Mouse (Mus musculus) neural tube, embryonic 12.5 days (tissue): Measurements from ENCODE around the gene Gpr37l1. TPM values are rescaled to one million over a fixed set of nuclear protein-coding genes. Genes with fewer than 3 reads are reported as not detected.
"Not testable (repeated sequence)": the region's sequence is repeated elsewhere in the genome, so short reads cannot be mapped to it uniquely, and the experiment has no call there.

ENCODE experiments used
- ATAC-seq: fragments of 200-750 bp; cut with Nextera tagmentation; 2 replicates; pipeline ENCODE4 v1.8.0; 2017; ENCODE audit warnings: low read depth, mild to moderate bottlenecking, moderate TSS enrichment, moderate library complexity; ENCODE audit not compliant: low FRiP score
- H3K27ac ChIP-seq: fragments of 300-500 bp; sonication (generic); 2 replicates; pipeline ENCODE4 v1.5.1; 2016
- H3K27me3 ChIP-seq: fragments of 300-500 bp; sonication (generic); replicated peaks from 2 replicates; pipeline ENCODE4 v1.6.1; 2016; ENCODE audit warnings: mild to moderate bottlenecking
- H3K36me3 ChIP-seq: fragments of 300-500 bp; sonication (generic); 2 replicates; pipeline ENCODE4 v1.6.1; 2016; ENCODE audit warnings: mild to moderate bottlenecking
- H3K4me1 ChIP-seq: fragments of 300-500 bp; sonication (generic); 2 replicates; pipeline ENCODE4 v1.6.1; 2016
- H3K4me2 ChIP-seq: fragments of 300-500 bp; sonication (generic); replicated peaks from 2 replicates; pipeline ENCODE4 v1.6.1; 2016; ENCODE audit warnings: mild to moderate bottlenecking
- H3K4me3 ChIP-seq: fragments of 300-500 bp; sonication (generic); 2 replicates; pipeline ENCODE4 v1.5.1; 2016
- H3K9ac ChIP-seq: fragments of 300-500 bp; sonication (generic); 2 replicates; pipeline ENCODE4 v1.6.1; 2016; ENCODE audit warnings: mild to moderate bottlenecking
- H3K9me3 ChIP-seq: fragments of 300-500 bp; sonication (generic); 2 replicates; pipeline ENCODE4 v1.6.1; 2016; ENCODE audit warnings: mild to moderate bottlenecking
- WGBS: fragments of 180-500 bp; shearing (Covaris S2); methylation state at CpG from one replicate; pipeline ENCODE4 v1.1.7; 2016; 5-methylcytosine and 5-hydroxymethylcytosine counted together
- polyA plus RNA-seq: library from polyadenylated mRNA; unstranded; fragments of >200 nt; fragmentation: Nextera tagmentation; extraction: Ambion mirVana; gene quantifications from 2 replicates; pipeline ENCODE4 v1.2.1, GENCODE M21; 2016

Gene Gpr37l1
- polyA plus RNA-seq, 1 experiment from 2014 or later: 0.16 TPM

DNA sequence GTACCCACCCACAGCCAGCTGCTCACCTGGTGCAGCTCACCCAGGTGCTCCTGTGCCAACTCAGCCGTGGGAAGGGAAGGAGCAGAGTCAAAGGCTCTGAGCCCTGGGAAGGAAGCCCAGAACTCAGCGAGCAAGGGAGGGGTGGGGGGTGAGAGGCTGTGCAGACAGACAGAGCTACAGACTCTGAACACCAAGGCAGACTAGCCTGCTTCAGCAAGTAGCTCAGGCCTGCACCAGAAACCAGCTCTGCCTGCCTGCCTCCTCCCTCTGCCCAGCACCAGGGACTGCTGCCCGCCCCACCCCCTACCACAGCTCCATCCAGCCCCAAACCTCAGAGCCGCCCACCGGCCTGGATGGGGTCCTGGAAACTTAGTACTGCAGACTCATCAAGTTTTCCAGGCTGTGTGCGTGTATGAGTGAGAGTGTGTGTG is 39.5 kb downstream of the Gpr37l1 start:
- WGBS: 63% methylated on average over 6 of the region's 6 CpGs
- Histone ChIP-seq H3K27me3 (peaks cover 14% of the 10 kb centered on the region), H3K4me1 (0 out of 2 replicates have a peak, but pooled peaks cover 6% of the 10 kb centered on the region), H3K4me2 (no peak overlapping the region), H3K36me3 (no peaks in the 10 kb centered on the region), H3K9ac (no peak overlapping the region), H3K27ac (no peak overlapping the region), H3K9me3 (no peaks in the 10 kb centered on the region), H3K4me3 (no peak overlapping the region)
- no peak for ATAC-seq

DNA sequence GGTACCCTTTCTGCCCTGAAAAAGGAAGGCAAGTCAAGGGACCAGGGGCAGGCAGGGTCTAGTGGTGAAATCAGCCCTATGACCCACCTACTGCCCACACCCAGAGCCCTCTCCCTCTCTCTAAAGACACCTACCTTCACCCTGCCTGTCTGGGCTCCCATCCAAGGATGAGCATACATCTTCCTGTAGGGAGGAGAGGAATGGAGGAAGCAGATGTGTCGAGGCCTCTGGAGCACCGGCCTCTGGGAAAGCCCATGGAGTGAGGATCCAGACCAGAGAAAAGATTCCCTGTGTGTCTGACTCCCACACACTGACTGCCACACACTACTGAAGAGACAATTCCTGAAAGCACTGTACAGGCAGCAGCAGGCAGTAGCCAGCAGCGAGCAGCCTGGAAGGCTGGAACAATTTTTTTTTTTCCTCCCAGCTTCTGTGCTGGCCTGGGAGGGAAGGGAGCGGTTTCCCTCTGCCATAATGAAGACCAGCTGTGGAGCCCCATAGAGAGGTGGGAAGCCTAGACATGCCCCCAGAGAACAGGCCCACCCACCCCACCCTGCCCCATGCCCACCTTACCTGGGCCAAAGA is 40.9 kb downstream of the Gpr37l1 start:
- Histone ChIP-seq H3K4me1 (0 out of 2 replicates have a peak, but pooled peaks cover 6% of the 10 kb centered on the region), H3K4me2 (no peak overlapping the region), H3K4me3 (no peak overlapping the region), H3K9me3 (no peaks in the 10 kb centered on the region), H3K36me3 (no peaks in the 10 kb centered on the region), H3K9ac (no peak overlapping the region), H3K27ac (no peak overlapping the region), H3K27me3 (peaks cover 12% of the 10 kb centered on the region)
- 59% methylated on average over 4 of the region's 4 CpGs for WGBS
- no peak for ATAC-seq

DNA sequence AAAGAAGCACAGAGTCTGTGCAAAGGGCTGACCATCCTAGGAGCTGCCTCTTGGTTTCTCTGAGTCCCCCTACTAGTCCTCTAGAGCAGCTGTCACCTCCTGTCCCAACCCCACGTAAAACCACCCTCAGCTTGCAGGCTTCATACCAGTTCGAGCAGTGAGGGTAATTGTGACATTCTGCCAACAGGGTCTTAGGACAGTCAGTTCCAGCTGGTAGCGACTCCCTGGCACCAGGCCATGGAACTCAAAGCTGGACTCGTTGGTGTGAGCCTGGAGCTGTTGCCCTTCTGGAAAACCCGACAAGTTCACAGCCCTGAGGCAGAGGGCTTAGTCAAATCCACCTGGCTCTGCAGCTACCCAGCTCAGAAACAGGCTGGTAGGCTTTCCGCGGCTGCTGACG is 41.5 kb downstream of the Gpr37l1 start:
- ATAC-seq: no peak
- no peak overlapping the region for H3K4me2 ChIP-seq
- H3K27ac ChIP-seq: no peak overlapping the region
- H3K9me3 ChIP-seq: no peaks in the 10 kb centered on the region
- no peak overlapping the region for H3K4me3 ChIP-seq
- 77% methylated on average over 8 of the region's 8 CpGs for WGBS
- H3K36me3 ChIP-seq: no peaks in the 10 kb centered on the region
- H3K4me1 ChIP-seq: 0 out of 2 replicates have a peak, but pooled peaks cover 4% of the 10 kb centered on the region
- peaks cover 11% of the 10 kb centered on the region for H3K27me3 ChIP-seq
- no peak overlapping the region for H3K9ac ChIP-seq

DNA sequence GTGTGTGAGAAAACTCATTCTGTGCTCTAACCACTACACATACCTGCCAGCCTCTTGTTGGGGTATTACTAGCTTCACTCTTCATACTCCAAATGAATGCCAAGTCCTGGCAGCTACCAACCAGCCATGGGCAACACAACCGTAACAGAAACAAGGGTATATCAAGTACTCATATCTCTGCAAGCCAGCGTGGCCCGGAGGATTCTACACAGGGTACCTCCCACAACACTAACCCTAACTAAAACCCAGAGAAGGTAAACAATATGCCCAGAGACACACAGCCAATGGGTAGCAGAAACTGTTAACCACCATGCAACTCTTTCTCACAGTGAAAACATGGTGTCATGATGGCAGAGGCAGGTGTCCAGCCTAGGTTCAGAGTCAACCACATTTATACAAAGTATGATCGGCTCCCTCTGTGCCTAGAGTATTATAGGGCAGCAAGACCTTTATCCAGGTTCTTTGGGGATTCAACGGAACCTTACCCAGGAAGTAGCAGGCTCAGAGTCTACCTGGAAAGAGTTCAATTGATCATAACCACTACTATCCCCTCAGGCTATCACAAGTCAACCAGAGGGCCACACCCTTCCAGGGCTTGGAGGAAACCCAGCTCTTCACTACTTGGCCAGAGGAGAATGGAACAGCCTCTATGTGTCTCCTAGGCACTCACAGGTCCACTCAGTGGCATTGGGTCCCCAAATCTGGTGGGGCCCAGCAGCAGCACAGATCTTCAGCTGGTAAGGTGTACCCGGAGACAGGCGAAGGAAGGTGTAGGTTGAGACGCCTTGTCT is 42.7 kb downstream of the Gpr37l1 start:
- Histone ChIP-seq H3K27ac (no peak overlapping the region), H3K27me3 (peaks cover 9% of the 10 kb centered on the region), H3K4me3 (no peak overlapping the region), H3K9me3 (no peaks in the 10 kb centered on the region), H3K4me1 (0 out of 2 replicates have a peak, but pooled peaks cover 4% of the 10 kb centered on the region), H3K9ac (no peak overlapping the region), H3K36me3 (no peaks in the 10 kb centered on the region), H3K4me2 (no peak overlapping the region)
- no peak for ATAC-seq
- WGBS: 93% methylated on average over 8 of the region's 8 CpGs

DNA sequence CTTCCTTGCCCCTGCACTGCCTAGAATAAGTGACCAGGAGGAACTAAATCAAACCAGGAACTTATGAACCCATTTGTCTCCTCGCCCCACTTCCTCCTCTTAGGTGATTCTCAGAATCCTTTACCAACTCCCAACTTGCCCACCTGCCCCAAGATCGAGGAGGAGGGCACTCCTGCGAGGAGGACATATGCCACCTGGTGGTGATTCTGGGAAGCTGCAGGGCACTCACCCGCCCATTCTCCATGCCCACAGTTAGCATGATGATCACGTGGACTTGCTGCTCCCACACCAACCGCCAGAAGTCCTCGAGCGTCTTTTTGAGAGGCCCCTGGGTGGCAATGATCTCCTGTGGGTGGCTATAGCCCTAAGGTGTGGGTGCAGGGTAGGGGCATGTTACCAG is 54.8 kb downstream of the Gpr37l1 start:
- ATAC-seq: peak; percentile 46; the same call in 1 of the 2 replicates
- 10% methylated on average over 8 of the region's 8 CpGs for WGBS

DNA sequence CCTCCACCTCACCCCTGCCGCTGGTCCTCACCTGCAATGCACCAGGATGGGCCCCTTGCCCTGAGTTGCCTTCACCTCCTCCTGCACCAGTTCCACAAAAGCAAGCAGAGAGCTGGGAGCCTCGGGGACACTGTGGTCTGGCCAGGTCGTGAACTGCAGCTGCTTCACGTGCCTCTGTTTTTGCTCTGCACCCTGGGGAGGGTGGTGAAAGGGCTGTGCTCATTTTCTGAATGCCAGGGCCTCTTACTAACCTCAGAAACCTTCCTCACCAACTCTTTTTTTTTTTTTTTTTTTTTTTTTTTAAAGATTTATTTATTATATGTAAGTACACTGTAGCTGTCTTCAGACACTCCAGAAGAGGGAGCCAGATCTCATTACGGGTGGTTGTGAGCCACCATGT is 56.2 kb downstream of the Gpr37l1 start:
- not testable (repeated sequence) for H3K4me1 ChIP-seq, H3K4me3 ChIP-seq, H3K36me3 ChIP-seq, H3K9me3 ChIP-seq, H3K27ac ChIP-seq, H3K9ac ChIP-seq, H3K4me2 ChIP-seq, ATAC-seq
- H3K27me3 ChIP-seq: peaks cover 11% of the 10 kb centered on the region
- WGBS: 68% methylated on average over 5 of the region's 5 CpGs

More for the DNA sequence above, 54.8 kb downstream of the Gpr37l1 start:
- Histone ChIP-seq H3K9me3 (no peaks in the 10 kb centered on the region), H3K27ac (no peak overlapping the region), H3K36me3 (no peaks in the 10 kb centered on the region), H3K4me2 (no peak overlapping the region), H3K4me3 (no peak overlapping the region), H3K4me1 (no peaks in the 10 kb centered on the region), H3K27me3 (0 out of 2 replicates have a peak, but pooled peaks cover 3% of the 10 kb centered on the region), H3K9ac (no peak overlapping the region)

Other genes with a start within 250 kb of the Gpr37l1 start
- gene Ppp1r12b, start 211.7 kb downstream of the Gpr37l1 start, polyA plus RNA-seq: 11.3 and 11.8 TPM in 2 replicates
- 27.7 and 30.3 TPM in 2 replicates for gene Ube2t, start 205.1 kb downstream of the Gpr37l1 start, polyA plus RNA-seq
- 0.96 and 1.1 TPM in 2 replicates for gene Lgr6, start 62.4 kb downstream of the Gpr37l1 start, polyA plus RNA-seq
- 1.1 and 1.2 TPM in 2 replicates for gene Ptpn7, start 35.0 kb downstream of the Gpr37l1 start, polyA plus RNA-seq
- 185 and 197 TPM in 2 replicates for gene Arl8a, start 20.9 kb downstream of the Gpr37l1 start, polyA plus RNA-seq
- gene Elf3, start 90.9 kb upstream of the Gpr37l1 start, polyA plus RNA-seq: 0.60 and 0.89 TPM in 2 replicates
- gene Rnpep, start 116.4 kb upstream of the Gpr37l1 start, polyA plus RNA-seq: 102 and 106 TPM in 2 replicates
- 158 and 172 TPM in 2 replicates for gene Timm17a, start 146.1 kb upstream of the Gpr37l1 start, polyA plus RNA-seq
- gene Lmod1, start 157.1 kb upstream of the Gpr37l1 start, polyA plus RNA-seq: 0.37 and 0.49 TPM in 2 replicates
- gene Shisa4, start 207.6 kb upstream of the Gpr37l1 start, polyA plus RNA-seq: 72.1 and 75.5 TPM in 2 replicates